Mouse (Mus musculus) heart, postnatal 0 days (tissue): ENCODE measurements at regions not wholly inside any gene's neighbourhood (a gene's known extent, or its start where the extent isn't known, plus 50 kb on each side); places are given as distances from the start of the nearest gene placed in this dataset.

Source experiments
- CTCF ChIP-seq: IDR thresholded peaks from 2 replicates; pipeline ENCODE4 v1.5.1; 2016; ENCODE audit warnings: antibody characterized with exemption, control low read depth, low read depth
- EP300 ChIP-seq: IDR thresholded peaks from 2 replicates; pipeline ENCODE4 v1.6.1; 2016; ENCODE audit warnings: antibody characterized with exemption, low read depth

GRCm38 (mm10) chr4:150708572-150708984 is 56.6 kb upstream of the Slc45a1 start:
- TF ChIP-seq CTCF (peak; percentile 49), EP300 (no peak)
